Mouse (Mus musculus) hematopoietic stem cell, adult 5-6 weeks (primary cell): Measurements from ENCODE around the gene Gm4924. TPM values are rescaled to one million over a fixed set of nuclear protein-coding genes. Genes with fewer than 3 reads are reported as not detected.

Experiments used
- ATAC-seq, 2 experiments: fragments of 125-278 bp in 1 of 2; replicated peaks in 1 of 2; 2 replicates each; pipeline ENCODE4 v1.8.0; 2016 to 2017; ENCODE audit warnings: inconsistent platforms in 2 of 2, mild to moderate bottlenecking in 2 of 2, moderate number of reproducible peaks in 2 of 2, low read depth in 1 of 2, moderate TSS enrichment in 1 of 2; ENCODE audit not compliant: low FRiP score in 2 of 2, poor library complexity in 2 of 2, severe bottlenecking in 2 of 2, insufficient read depth in 1 of 2, low TSS enrichment in 1 of 2
- total RNA-seq: library from RNA; stranded (forward); fragments of 172-1452, 232-1000 nt; gene quantifications from 2 replicates; pipeline ENCODE4 v1.2.3, GENCODE M21; 2017

Gm4924 gene
- 9.5 and 15.2 TPM in 2 replicates for total RNA-seq

GRCm38 (mm10) chr10:82354083-82355010, at the start of gene Gm4924:
Gene Gm4924, plus strand, starts transcription at chr10:82354255.
- peak; percentile 98 for ATAC-seq

GRCm38 (mm10) chr10:82316482-82316881, 37.6 kb upstream of the Gm4924 start, which contains the start of gene 4932415D10Rik:
Gene 4932415D10Rik, minus strand, starts transcription at chr10:82316582.
- no peak for ATAC-seq

GRCm38 (mm10) chr10:82320134-82320533, 33.9 kb upstream of the Gm4924 start:
- ATAC-seq = no peak

DNA sequence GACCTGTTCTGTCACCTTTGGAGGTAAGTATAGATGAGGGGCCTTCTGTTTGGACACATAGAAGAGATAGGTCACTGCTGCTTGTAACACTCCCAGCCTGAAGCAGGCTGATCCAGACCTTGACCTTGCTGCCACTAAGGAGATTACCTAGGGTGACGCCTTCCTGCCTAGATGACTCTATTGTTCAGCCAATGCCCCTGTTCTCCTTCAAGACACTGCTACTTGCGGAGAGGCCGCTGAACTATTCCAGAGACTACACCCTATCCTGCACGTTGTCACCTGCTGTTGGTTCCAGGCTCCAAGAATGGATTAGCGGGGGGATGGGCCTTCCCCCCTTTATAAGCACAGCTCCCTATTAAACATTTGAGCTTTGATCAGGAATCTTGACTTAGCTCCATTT, 24.2 kb upstream of the Gm4924 start:
- ATAC-seq = no peak

- ATAC-seq = no peak
Measured at GRCm38 (mm10) chr10:82355401-82355800, 1.3 kb downstream of the Gm4924 start.

DNA sequence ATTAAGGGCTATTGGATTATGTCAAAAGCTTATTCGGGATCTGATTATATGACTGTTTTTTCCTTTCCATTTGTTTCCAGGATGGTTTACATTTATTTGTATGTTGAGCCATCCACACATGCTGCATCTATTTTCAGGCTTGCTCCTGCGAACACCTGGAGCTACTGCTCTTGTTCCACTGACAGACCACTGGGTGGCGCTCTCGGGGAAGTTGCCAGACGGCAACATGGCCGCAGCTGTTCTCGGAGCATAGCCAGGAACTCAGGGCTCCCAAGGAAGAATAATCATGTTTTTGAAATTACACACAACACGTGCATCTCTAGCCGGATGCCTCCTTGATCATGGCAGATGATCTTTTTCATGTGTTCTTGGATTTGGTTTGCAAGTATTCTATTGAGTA, 7.9 kb downstream of the Gm4924 start:
- no peak for ATAC-seq

GRCm38 (mm10) chr10:82382992-82383391, 28.9 kb downstream of the Gm4924 start:
- ATAC-seq = no peak

- no peak for ATAC-seq
Measured at GRCm38 (mm10) chr10:82409511-82409910, 55.5 kb downstream of the Gm4924 start.

- ATAC-seq = no peak
Measured at GRCm38 (mm10) chr10:82423631-82424030, 69.6 kb downstream of the Gm4924 start.

Other genes with a start within 250 kb of the Gm4924 start
- 5.7 and 12.8 TPM in 2 replicates for gene AU041133, start 226.2 kb upstream of the Gm4924 start, total RNA-seq
- 5.7 and 8.6 TPM in 2 replicates for gene Zfp938, start 113.0 kb upstream of the Gm4924 start, total RNA-seq
- not detected in 2 replicates for gene 4932415D10Rik, start 37.7 kb upstream of the Gm4924 start, total RNA-seq
- gene Gm1553, start 138.4 kb downstream of the Gm4924 start, total RNA-seq = not detected in 2 replicates